Mouse (Mus musculus) adrenal gland, postnatal 14 days (tissue): ENCODE results near the gene Dgcr6. TPM values are rescaled to one million over a fixed set of nuclear protein-coding genes. Genes with fewer than 3 reads are reported as not detected.

Experiments used
- DNase-seq: peaks from one replicate; pipeline ENCODE4 v3.0.0; 2021; ENCODE audit warnings: mixed read lengths
- total RNA-seq: library from RNA; stranded (reverse); gene quantifications from 2 replicates; pipeline ENCODE4 v1.2.3, GENCODE M21; 2021

The Dgcr6 gene
- total RNA-seq, 1 experiment from 2014 or later, result 58.7 TPM

- DNase-seq, result no peak
Observed at GRCm38 (mm10) chr16:18068653-18069376, 16.2 kb downstream of the Dgcr6 start.

DNA sequence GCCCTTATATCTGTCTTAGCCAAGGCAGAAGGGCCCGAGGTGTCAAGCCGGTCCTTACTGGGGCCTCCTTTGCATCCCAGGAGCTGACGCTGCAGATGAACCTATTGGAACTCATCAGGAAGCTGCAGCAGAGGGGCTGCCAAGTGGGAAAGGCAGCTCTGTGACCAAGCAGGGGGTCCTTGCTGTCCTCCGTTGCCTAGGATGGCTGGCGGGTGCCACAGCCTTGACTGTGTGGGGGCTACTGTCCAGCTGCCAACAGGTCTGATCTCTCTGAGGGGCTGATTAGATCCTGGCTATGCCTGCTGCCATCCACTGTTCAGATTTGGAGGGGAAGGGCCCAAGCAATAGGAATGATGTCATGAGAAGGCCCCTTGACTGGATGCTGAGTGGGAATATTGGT lies 18.1 kb downstream of the Dgcr6 start:
- no peak for DNase-seq

DNA sequence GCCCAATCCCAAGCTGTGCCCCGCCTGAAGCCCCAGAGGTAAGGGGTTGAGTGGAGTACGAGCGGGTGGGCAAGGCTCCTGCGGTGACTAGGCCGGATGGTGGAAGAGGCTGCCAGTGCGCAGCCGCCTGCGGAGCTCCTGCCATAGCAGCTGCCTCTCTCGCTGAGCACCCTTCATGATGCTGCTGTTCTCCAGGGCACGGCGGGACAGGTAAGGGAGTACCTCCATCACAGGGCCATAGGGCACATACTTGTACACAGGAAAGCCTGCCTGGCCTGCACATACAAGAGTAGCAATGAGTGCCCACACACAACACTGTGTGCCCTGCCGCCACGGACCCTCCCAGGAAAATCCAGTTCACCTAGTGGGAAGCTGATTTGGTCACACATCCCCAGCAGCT lies 19.4 kb downstream of the Dgcr6 start:
- no peak for DNase-seq

- no peak for DNase-seq
Observed at GRCm38 (mm10) chr16:18073259-18073962, 20.8 kb downstream of the Dgcr6 start.

DNA sequence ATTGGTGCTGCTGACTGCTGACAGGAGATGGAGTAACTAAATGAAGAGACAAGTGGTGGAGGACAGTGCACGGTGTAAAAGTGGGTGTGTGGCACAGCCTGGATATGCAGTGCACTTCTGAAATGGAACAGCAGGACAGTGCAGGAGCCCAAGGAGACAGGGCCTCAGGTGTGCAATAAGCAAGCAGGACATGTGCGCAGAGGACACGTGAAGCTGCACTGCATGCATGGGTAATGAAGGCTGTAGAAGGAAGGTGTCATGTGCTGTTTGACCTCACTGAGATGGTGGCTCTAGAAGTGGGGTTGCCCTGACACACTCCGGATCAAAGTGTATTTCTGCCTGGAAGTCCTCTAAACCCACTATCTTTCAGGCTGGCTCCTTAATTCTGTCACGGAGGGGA lies 22.0 kb downstream of the Dgcr6 start:
- DNase-seq, result no peak

GRCm38 (mm10) chr16:18075201-18075600 lies 22.5 kb downstream of the Dgcr6 start:
- DNase-seq, result no peak

GRCm38 (mm10) chr16:18078314-18079015 lies 25.8 kb downstream of the Dgcr6 start:
- DNase-seq, result no peak

GRCm38 (mm10) chr16:18079300-18079699 lies 26.6 kb downstream of the Dgcr6 start:
- no peak for DNase-seq

- DNase-seq, result no peak
Observed at GRCm38 (mm10) chr16:18080171-18080570, 27.5 kb downstream of the Dgcr6 start.

- no peak for DNase-seq
Observed at GRCm38 (mm10) chr16:18081149-18081827, 28.6 kb downstream of the Dgcr6 start.

GRCm38 (mm10) chr16:18082291-18082690 lies 29.6 kb downstream of the Dgcr6 start:
- no peak for DNase-seq

GRCm38 (mm10) chr16:18083231-18083951 lies 30.7 kb downstream of the Dgcr6 start:
- DNase-seq, result peak; percentile 88

- DNase-seq, result peak; percentile 60
Observed at GRCm38 (mm10) chr16:18084262-18084661, 31.6 kb downstream of the Dgcr6 start.

DNA sequence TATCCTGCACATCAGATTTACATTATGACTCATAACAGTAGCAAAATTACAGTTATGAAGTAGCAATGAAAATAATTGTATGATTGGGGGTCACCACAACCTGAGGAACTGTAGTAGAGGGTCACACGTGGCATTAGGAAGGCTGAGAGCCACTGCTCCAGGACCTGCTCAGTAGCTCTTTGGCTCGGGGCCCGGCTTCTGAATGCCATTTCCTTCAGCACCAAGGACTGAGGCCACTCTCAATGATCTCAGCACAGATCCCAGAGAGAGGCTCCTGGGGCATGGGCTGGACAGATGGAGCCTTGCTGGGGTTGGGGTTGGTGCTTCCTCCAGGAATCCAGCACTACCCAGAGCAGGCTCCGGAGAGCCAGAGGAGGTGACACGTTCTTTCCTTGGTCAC lies 34.4 kb downstream of the Dgcr6 start:
- DNase-seq, result peak; percentile 81

GRCm38 (mm10) chr16:18096348-18096747 lies 43.7 kb downstream of the Dgcr6 start:
- DNase-seq, result no peak

DNA sequence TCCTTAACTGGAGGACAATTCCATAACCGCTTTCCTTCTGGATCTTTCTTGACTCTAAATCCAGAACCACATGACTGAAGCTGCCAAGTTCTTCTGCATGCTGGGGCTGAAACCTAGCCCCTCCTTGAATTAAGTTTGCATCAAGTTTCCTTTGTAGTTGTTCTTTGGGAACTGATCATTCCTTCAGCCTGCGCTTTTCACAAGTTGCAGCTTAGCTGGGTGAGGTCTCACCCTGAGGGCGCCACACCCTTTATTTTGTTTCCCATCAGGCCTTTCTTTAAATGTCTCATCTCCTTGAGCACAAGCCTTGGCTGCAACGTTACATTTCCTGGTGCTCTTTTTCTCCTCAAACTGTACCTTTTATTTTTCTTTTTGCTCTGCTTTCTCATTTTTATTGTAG lies 50.2 kb downstream of the Dgcr6 start:
- DNase-seq, result no peak

GRCm38 (mm10) chr16:18103366-18103765 lies 50.7 kb downstream of the Dgcr6 start:
- no peak for DNase-seq

DNA sequence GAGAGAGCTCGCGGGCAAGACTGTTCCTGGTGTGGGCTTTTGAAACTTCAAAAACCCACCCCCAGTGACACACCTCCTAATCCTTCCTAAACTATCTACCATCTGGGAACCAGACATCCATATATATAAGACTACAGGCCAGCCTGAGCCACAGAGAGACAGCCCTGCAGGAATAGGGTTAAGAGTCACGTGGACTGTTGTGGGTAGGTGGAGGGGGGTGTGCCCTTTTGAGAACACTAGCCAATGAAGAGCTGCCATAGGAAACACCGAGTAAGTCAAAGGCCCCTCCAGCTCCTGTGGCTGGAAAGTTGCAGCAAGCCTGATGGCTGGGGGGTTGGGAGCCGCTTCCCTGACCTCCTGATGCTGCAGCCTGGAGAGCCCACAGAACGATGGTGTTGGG lies 51.1 kb downstream of the Dgcr6 start:
- DNase-seq, result no peak

GRCm38 (mm10) chr16:18108221-18108966 lies 55.7 kb downstream of the Dgcr6 start:
- peak; percentile 85 for DNase-seq

DNA sequence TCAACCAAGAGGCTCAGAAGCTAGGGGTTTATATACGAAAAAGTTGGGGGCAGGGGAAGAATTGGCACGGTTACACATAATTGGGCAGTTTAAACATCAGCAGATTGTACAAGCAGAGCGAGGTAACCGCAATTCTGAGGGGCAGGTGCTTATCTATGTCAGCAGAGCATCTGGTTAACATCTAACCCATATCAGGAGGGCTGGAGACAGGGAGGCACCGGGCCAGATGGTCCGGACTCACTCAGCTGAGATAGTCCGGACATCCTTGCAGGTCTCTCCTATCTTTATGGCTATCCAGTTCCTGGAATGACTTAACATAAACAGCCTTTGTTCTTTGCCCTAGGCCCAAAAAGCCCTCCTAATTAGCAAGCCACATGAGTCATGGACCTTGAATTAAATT lies 58.4 kb downstream of the Dgcr6 start:
- no peak for DNase-seq

DNA sequence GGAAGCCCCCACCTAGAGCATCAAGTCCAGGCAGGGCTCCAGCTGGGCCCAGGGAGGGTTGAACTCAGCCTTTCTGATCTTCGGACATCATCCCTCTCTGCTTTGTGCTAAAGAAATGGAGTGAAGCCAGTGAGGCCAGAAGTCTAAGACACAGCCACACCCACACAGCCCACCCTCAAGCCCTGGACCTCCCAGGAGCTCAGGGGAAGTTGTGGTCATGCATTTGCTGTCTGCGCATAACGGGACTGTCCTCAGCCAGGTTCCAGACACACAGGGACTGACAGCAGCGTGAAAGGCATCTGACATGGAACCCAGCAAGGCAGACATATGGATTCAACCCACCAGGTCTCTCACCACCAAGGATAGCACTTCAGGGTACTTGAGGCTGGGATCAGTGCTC lies 63.8 kb downstream of the Dgcr6 start:
- DNase-seq, result no peak
